In genomic region chr16:31278081-31278480, GRCm38 (mm10) we compare ENCODE assay signal across 23 mouse cellular contexts. TPM values are rescaled to one million over a fixed set of nuclear protein-coding genes. Genes with fewer than 3 reads are reported as not detected.
A peak's percentile ranks its signal among the peaks of the same experiment; 100 is the strongest.
DNase-seq lines count a peak whose midpoint lies in the region; TF ChIP-seq lines count a peak whose summit lies in the region.
"Had no signal": no experiment of that assay in that cellular context is flagged by ENCODE, and none has a peak within 500 bp of the region (broad histone marks: within the 10 kb centered on the region; RNA-seq: fewer than 3 reads in every experiment).

No protein-coding gene starts in this region.

- H3K4me3 ChIP-seq in heart, embryonic 10.5 days = no peak overlapping the region
- H3K4me3 ChIP-seq in testis, adult 2 months (ENCODE audit: control insufficient read depth, low read depth, low read length) = peak overlapping the region; percentile 6; the same call in 1 of the 2 replicates
- H3K4me3 ChIP-seq: forebrain, embryonic 10.5 days; heart, embryonic 13.5 days; neural tube, embryonic 15.5 days had no signal

- H3K9me3 ChIP-seq in heart, embryonic 10.5 days = no peaks in the 10 kb centered on the region
- H3K9me3 ChIP-seq: forebrain, embryonic 10.5 days; G1E; heart, embryonic 13.5 days; neural tube, embryonic 15.5 days had no signal

- H3K4me1 ChIP-seq in heart, embryonic 10.5 days = peaks cover 34% of the 10 kb centered on the region
- peaks cover 16% of the 10 kb centered on the region for H3K4me1 ChIP-seq in testis, adult 2 months (ENCODE audit: control insufficient read depth, insufficient read depth, low read length)

- TF ChIP-seq POLR2A in testis, adult 2 months (IDR thresholded peaks at IDR 0.05; ENCODE audit: control insufficient read depth, low read depth, low read length) = no peak

- no peak for TF ChIP-seq CTCF in testis, adult 2 months (IDR thresholded peaks at IDR 0.05; ENCODE audit: control insufficient read depth, insufficient read depth, insufficient replicate concordance, low read depth, low read length)

- no peak overlapping the region for H3K27ac ChIP-seq in heart, embryonic 10.5 days
- peak overlapping the region; percentile 49; the same call in 1 of the 2 replicates for H3K27ac ChIP-seq in testis, adult 2 months (ENCODE audit: control insufficient read depth, insufficient read depth, low read depth, low read length)
- H3K27ac ChIP-seq: forebrain, embryonic 10.5 days; hindbrain, postnatal 0 days; neural tube, embryonic 15.5 days had no signal

- no peaks in the 10 kb centered on the region for H3K27me3 ChIP-seq in heart, embryonic 10.5 days (ENCODE audit: insufficient read depth, poor library complexity, severe bottlenecking)
- H3K27me3 ChIP-seq in testis, adult 2 months (ENCODE audit: control insufficient read depth, insufficient read depth, low read length) = no peaks in the 10 kb centered on the region
- H3K27me3 ChIP-seq: heart, embryonic 13.5 days; neural tube, embryonic 15.5 days; Patski had no signal

- 64% methylated on average over 2 of the region's 2 CpGs for WGBS in heart, embryonic 10.5 days

- peak; percentile 35 to 81 for DNase-seq in heart, adult 18-20 months
- DNase-seq in heart, embryonic 10.5 days (ENCODE audit: low spot score) = no peak
- no peak for DNase-seq in testis, postnatal 14 days (ENCODE audit: low spot score)
- peak; percentile 29 for DNase-seq in heart, postnatal 25 days (ENCODE audit: low spot score)
- no peak for DNase-seq in layer of hippocampus, adult 18-20 months (ENCODE audit: low spot score in 2 of 2)
- no peak for DNase-seq in right cerebral cortex, postnatal 36 days (ENCODE audit: low spot score in 2 of 2)
- DNase-seq: B cell, adult 2 months; cerebellum, adult 11-12 months; cerebellum, postnatal 10 days; forebrain, postnatal 0 days; liver, postnatal 0 days; lung, postnatal 10 days; right cerebral cortex, adult 18-20 months; thymus, postnatal 25 days had no signal

- intact Hi-C loops in heart, postnatal 25 days (cut with DNase I) = no loop called here

- H3K36me3 ChIP-seq in heart, embryonic 10.5 days = no peaks in the 10 kb centered on the region
- no peaks in the 10 kb centered on the region for H3K36me3 ChIP-seq in testis, adult 2 months (ENCODE audit: control insufficient read depth, insufficient read depth, low read length)
- H3K36me3 ChIP-seq: forebrain, embryonic 10.5 days; heart, embryonic 13.5 days; neural tube, embryonic 15.5 days had no signal

RNA-seq across cellular contexts. Expression of gene Ppp1r2, which starts 3.0 kb away (rescaled TPM):
- 10 to 100 TPM; 77.5 to 85.2 TPM for total RNA-seq in heart, adult 18-20 months (2021)
- polyA plus RNA-seq in heart, embryonic 10.5 days (2016; fragmentation: Nextera tagmentation; extraction: Ambion mirVana) = 85.0 and 95.4 TPM in 2 replicates
- polyA plus RNA-seq in testis, adult 2 months (2012; rRNA removed) = 38.9 and 41.0 TPM in 2 replicates
- 10 to 100 TPM; 80.7 to 84.4 TPM for total RNA-seq in heart, postnatal 25 days (2021)
- total RNA-seq in layer of hippocampus, adult 18-20 months (2021) = 100 to 1,000 TPM; 100 to 106 TPM

RNA-seq across cellular contexts. Expression of gene Apod, which starts 36.5 kb away (rescaled TPM):
- total RNA-seq in heart, adult 18-20 months (2021) = 1 to 10 TPM; 5.5 to 6.8 TPM
- not detected in 2 replicates for polyA plus RNA-seq in heart, embryonic 10.5 days (2016; fragmentation: Nextera tagmentation; extraction: Ambion mirVana)
- polyA plus RNA-seq in testis, adult 2 months (2012; rRNA removed) = 0.46 and 1.8 TPM in 2 replicates
- total RNA-seq in heart, postnatal 25 days (2021) = 1 to 10 TPM; 2.6 to 2.9 TPM
- 100 to 1,000 TPM; 161 to 185 TPM for total RNA-seq in layer of hippocampus, adult 18-20 months (2021)
- total RNA-seq: G1E; megakaryocyte progenitor cell, adult 5-6 weeks had no signal
- polyA plus RNA-seq: G1E; liver, embryonic 11.5 days; Patski had no signal

Comparison
In these comparisons a context has a peak if more than half of its experiments do, and no peak if none do; other contexts are left out.
1. DNase-seq: peak in heart, adult 18-20 months (2 of 2) and heart, postnatal 25 days (single experiment); none in heart, embryonic 10.5 days (single experiment), testis, postnatal 14 days (single experiment), layer of hippocampus, adult 18-20 months (0 of 2) and right cerebral cortex, postnatal 36 days (0 of 2).
2. RNA of gene Apod, which starts 36.5 kb away (total RNA-seq): 161 to 185 TPM in layer of hippocampus, adult 18-20 months; 5.5 to 6.8 TPM in heart, adult 18-20 months and 2.6 to 2.9 TPM in heart, postnatal 25 days; every median in the first group is over 10 times any median in the second.